Mouse (Mus musculus) brain, embryonic 14.5 days (tissue): ENCODE measurements around the gene Fbl.

Source experiments
- CTCF ChIP-seq: fragments of 200-500 bp; IDR thresholded peaks from 2 replicates; pipeline ENCODE4 v1.5.1; 2012; ENCODE audit warnings: inconsistent platforms, mild to moderate bottlenecking, moderate library complexity, borderline replicate concordance; ENCODE audit not compliant: insufficient read depth, insufficient read length; ENCODE audit errors: extremely low read depth
- POLR2A ChIP-seq: fragments of 200-500 bp; IDR thresholded peaks from 2 replicates; pipeline ENCODE4 v1.6.1; 2012; ENCODE audit warnings: mild to moderate bottlenecking, inconsistent platforms, borderline replicate concordance; ENCODE audit not compliant: poor library complexity, insufficient read depth, insufficient read length, severe bottlenecking; ENCODE audit errors: extremely low read depth

DNA sequence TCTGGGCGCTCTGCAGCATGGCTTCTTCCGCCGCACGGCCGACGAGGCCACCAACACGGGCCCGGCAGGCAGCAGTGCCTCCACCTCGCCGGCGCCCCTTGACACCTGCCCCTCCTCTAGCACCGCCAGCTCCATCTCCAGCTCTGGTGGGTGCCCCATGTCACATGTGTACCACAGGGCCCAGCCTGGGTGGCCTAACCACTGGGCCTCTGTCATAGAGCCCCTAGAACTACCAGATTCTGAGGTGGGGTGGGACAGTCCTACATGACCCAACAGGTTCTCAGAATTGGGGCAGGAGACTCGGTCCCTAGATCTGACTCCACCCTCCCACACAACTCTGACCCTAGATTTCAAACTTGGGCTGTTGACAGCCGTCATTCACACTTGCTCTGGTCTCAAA lies 16.4 kb downstream of the Fbl start:
- TF ChIP-seq CTCF: no peak
- TF ChIP-seq POLR2A: no peak
